In the genomic region with DNA sequence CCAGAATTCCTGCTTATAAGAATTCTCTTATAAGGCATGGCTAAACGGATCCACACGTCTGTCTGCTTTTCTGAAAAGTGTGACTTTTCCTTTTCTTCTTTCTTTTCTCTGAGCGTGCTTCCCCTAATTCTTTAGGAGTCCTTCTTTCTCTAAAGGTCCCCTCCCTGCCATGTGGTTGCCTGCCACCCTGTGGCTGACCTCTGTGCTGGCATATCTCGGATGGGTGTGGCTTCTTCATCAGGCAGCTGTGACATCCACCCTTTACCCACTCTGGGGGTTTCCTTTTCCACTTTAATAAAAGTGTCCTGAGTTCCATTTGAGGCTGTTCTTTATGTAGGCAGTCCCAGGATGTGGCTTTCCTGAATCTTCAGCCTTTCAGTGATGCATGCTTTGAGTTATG, we compare ENCODE assay signal across 10 mouse cellular contexts.
DNase-seq lines count a peak whose midpoint lies in the region; ATAC-seq and TF ChIP-seq lines count a peak whose summit lies in the region.
"Had no signal": no experiment of that assay in that cellular context is flagged by ENCODE, and none has a peak within 500 bp of the region (broad histone marks: within the 10 kb centered on the region; RNA-seq: fewer than 3 reads in every experiment).

No protein-coding gene starts in this region.

- TF ChIP-seq RAD21 in CH12.LX (IDR thresholded peaks at IDR 0.05; ENCODE audit: low read depth, low read length): peak; percentile 55

- H3K4me1 ChIP-seq in liver, postnatal 0 days (ENCODE audit: insufficient read depth): no peaks in the 10 kb centered on the region
- no peaks in the 10 kb centered on the region for H3K4me1 ChIP-seq in liver, embryonic 12.5 days
- peaks cover 3 to 11% of the 10 kb centered on the region in 2 experiments for H3K4me1 ChIP-seq in CH12.LX (ENCODE audit: control insufficient read depth in 1 of 2, insufficient read depth in 2 of 2)
- H3K4me1 ChIP-seq: heart, embryonic 13.5 days had no signal

- dilution Hi-C loops in CH12.LX (cut with MboI; ENCODE audit: extremely low pct_ligation_motif_present, extremely low pct_unique_long_range_greater_than_20kb, low sequenced_read_pairs): no loop called here

- TF ChIP-seq POLR2A in CH12.LX (IDR thresholded peaks at IDR 0.05; ENCODE audit: low read depth, low read length): no peak

- no peak overlapping the region for H3K4me2 ChIP-seq in liver, postnatal 0 days (ENCODE audit: low read depth, low read length)
- H3K4me2 ChIP-seq in liver, embryonic 12.5 days: no peak overlapping the region
- H3K4me2 ChIP-seq in CH12.LX (ENCODE audit: insufficient read depth, low read depth, poor library complexity, severe bottlenecking): no peak overlapping the region
- H3K4me2 ChIP-seq: embryonic facial prominence, embryonic 15.5 days; heart, embryonic 13.5 days had no signal

- no peaks in the 10 kb centered on the region for H3K79me2 ChIP-seq in CH12.LX (replicated peaks; ENCODE audit: control insufficient read depth, extremely low read depth, insufficient read depth, poor library complexity, severe bottlenecking)

- no peaks in the 10 kb centered on the region for H3K27me3 ChIP-seq in liver, postnatal 0 days (ENCODE audit: insufficient read depth, low read length)
- H3K27me3 ChIP-seq in liver, embryonic 12.5 days (replicated peaks): no peaks in the 10 kb centered on the region
- no peaks in the 10 kb centered on the region for H3K27me3 ChIP-seq in CH12.LX (replicated peaks)
- H3K27me3 ChIP-seq: embryonic facial prominence, embryonic 15.5 days had no signal

- no peak overlapping the region for H3K27ac ChIP-seq in gastrocnemius, adult 2 months
- H3K27ac ChIP-seq in liver, postnatal 0 days (ENCODE audit: low read depth): no peak overlapping the region
- no peak overlapping the region for H3K27ac ChIP-seq in liver, embryonic 12.5 days
- no peak overlapping the region for H3K27ac ChIP-seq in CH12.LX (ENCODE audit: insufficient read depth, low read depth)
- H3K27ac ChIP-seq: embryonic facial prominence, embryonic 15.5 days; heart, embryonic 13.5 days had no signal

- ATAC-seq in liver, postnatal 0 days: no peak
- no peak for ATAC-seq in liver, embryonic 12.5 days

- H3K36me3 ChIP-seq in liver, postnatal 0 days (replicated peaks; ENCODE audit: insufficient read depth, low read length): no peaks in the 10 kb centered on the region
- no peaks in the 10 kb centered on the region for H3K36me3 ChIP-seq in liver, embryonic 12.5 days
- H3K36me3 ChIP-seq in CH12.LX (replicated peaks in 1 of 2; ENCODE audit: control insufficient read depth in 1 of 2, insufficient read depth in 1 of 2, low read length in 1 of 2): no peaks in the 10 kb centered on the region
- H3K36me3 ChIP-seq: embryonic facial prominence, embryonic 15.5 days; heart, embryonic 13.5 days had no signal

- WGBS in liver, postnatal 0 days (ENCODE audit: insufficient replicate concordance): 37% methylated on average over 4 of the region's 4 CpGs
- 28% methylated on average over 4 of the region's 4 CpGs for WGBS in liver, embryonic 12.5 days (ENCODE audit: insufficient replicate concordance)

- no peak overlapping the region for H3K4me3 ChIP-seq in gastrocnemius, adult 2 months
- H3K4me3 ChIP-seq in liver, postnatal 0 days (ENCODE audit: low read depth, low read length): no peak overlapping the region
- no peak overlapping the region for H3K4me3 ChIP-seq in liver, embryonic 12.5 days
- no peak overlapping the region for H3K4me3 ChIP-seq in CH12.LX (replicated peaks in 1 of 3; ENCODE audit: low read depth in 2 of 3, low read length in 2 of 3, poor library complexity in 1 of 3)
- H3K4me3 ChIP-seq: embryonic facial prominence, embryonic 15.5 days; heart, embryonic 13.5 days had no signal

- no peak for TF ChIP-seq EP300 in liver, postnatal 0 days (IDR thresholded peaks at IDR 0.05; ENCODE audit: low read depth)
- TF ChIP-seq EP300 in CH12.LX (IDR thresholded peaks at IDR 0.05; ENCODE audit: low read length): no peak

- in situ Hi-C loops in CH12.LX (cut with MboI; ENCODE audit: low pct_ligation_motif_present, low pct_unique_long_range_greater_than_20kb, low sequenced_read_pairs): loop anchor here (5.0 to 10.0 kb wide), 3 partner anchors 377 to 847 kb away; a partner anchor contains a TSS

- intact Hi-C loops in gastrocnemius, adult 2 months (cut with DNase I): loop anchor here (5.0 kb wide), 1 partner anchor 377 kb away; no protein-coding TSS in a partner anchor
- intact Hi-C loops in gastrocnemius, postnatal 36 days (cut with DNase I): no loop called here

- peak; percentile 41 for TF ChIP-seq CTCF in gastrocnemius, adult 2 months (IDR thresholded peaks at IDR 0.05)
- peak; percentile 47 for TF ChIP-seq CTCF in liver, postnatal 0 days (IDR thresholded peaks at IDR 0.05; ENCODE audit: low read depth)
- TF ChIP-seq CTCF in CH12.LX (conservative IDR thresholded peaks at IDR 0.05 in 1 of 2, IDR thresholded peaks at IDR 0.05 in 1 of 2; ENCODE audit: low read depth in 2 of 2, low read length in 2 of 2): peak in 1 of 2 experiments; percentile 66; a peak in 2 of 4 replicates

- no peak overlapping the region for H3K9ac ChIP-seq in liver, postnatal 0 days (replicated peaks)
- no peak overlapping the region for H3K9ac ChIP-seq in liver, embryonic 12.5 days
- H3K9ac ChIP-seq in CH12.LX (ENCODE audit: insufficient read depth, low read depth): no peak overlapping the region
- H3K9ac ChIP-seq: embryonic facial prominence, embryonic 15.5 days; heart, embryonic 13.5 days had no signal

- DNase-seq in gastrocnemius, adult 2 months: peak; percentile 25
- DNase-seq in gastrocnemius, postnatal 36 days: no peak
- DNase-seq in liver, postnatal 0 days: no peak
- no peak for DNase-seq in CH12.LX (ENCODE audit: extremely low read depth)
- DNase-seq in lung, postnatal 36 days: peak; percentile 14
- no peak for DNase-seq in right cerebral cortex, postnatal 14 days
- no peak for DNase-seq in cerebellum, adult 9-11 months

- H3K9me3 ChIP-seq in liver, postnatal 0 days (ENCODE audit: low read length): no peaks in the 10 kb centered on the region
- H3K9me3 ChIP-seq in liver, embryonic 12.5 days (replicated peaks): no peaks in the 10 kb centered on the region
- H3K9me3 ChIP-seq in CH12.LX (replicated peaks; ENCODE audit: low read length): no peaks in the 10 kb centered on the region
- H3K9me3 ChIP-seq: embryonic facial prominence, embryonic 15.5 days; heart, embryonic 13.5 days had no signal

TF ChIP-seq in CH12.LX, 34 proteins besides CTCF, POLR2A, EP300 and RAD21:
- TF ChIP-seq GABPA (IDR thresholded peaks at IDR 0.05; ENCODE audit: insufficient replicate concordance, low read depth, low read length): no peak
- TF ChIP-seq CHD2 (IDR thresholded peaks at IDR 0.05; ENCODE audit: low read length): no peak
- TF ChIP-seq SMC3 (IDR thresholded peaks at IDR 0.05; ENCODE audit: low read depth, low read length): peak; percentile 70
- no peak for TF ChIP-seq UBTF (IDR thresholded peaks at IDR 0.05; ENCODE audit: low read depth, low read length)
- TF ChIP-seq IRF4 (IDR thresholded peaks at IDR 0.05; ENCODE audit: low read depth, low read length): no peak
- no peak for TF ChIP-seq MEF2A (IDR thresholded peaks at IDR 0.05; ENCODE audit: borderline replicate concordance, low read depth, low read length)
- TF ChIP-seq ZNF384 (IDR thresholded peaks at IDR 0.05; ENCODE audit: low read depth, low read length): no peak
- TF ChIP-seq HCFC1 (IDR thresholded peaks at IDR 0.05; ENCODE audit: low read depth, low read length): no peak
- TF ChIP-seq NRF1 (IDR thresholded peaks at IDR 0.05; ENCODE audit: low read depth, low read length): no peak

Comparison
In these comparisons a context has a peak if more than half of its experiments do, and no peak if none do; other contexts are left out.
1. DNase-seq: peak in gastrocnemius, adult 2 months (single experiment) and lung, postnatal 36 days (single experiment); none in gastrocnemius, postnatal 36 days (0 of 2), liver, postnatal 0 days (single experiment), CH12.LX (single experiment), right cerebral cortex, postnatal 14 days (single experiment) and cerebellum, adult 9-11 months (single experiment).